Mouse (Mus musculus) thymus, postnatal 10 days (tissue): ENCODE results near the gene Lmbr1l.
A peak's percentile ranks its signal among the peaks of the same experiment; 100 is the strongest.

Experiments used
- DNase-seq, 2 experiments: peaks; one replicate each; pipeline ENCODE4 v3.0.0; 2021; ENCODE audit warnings: low spot score in 2 of 2

Gene Lmbr1l

GRCm38 (mm10) chr15:98869342-98870178 lies 48.5 kb downstream of the Lmbr1l start:
- no peak for DNase-seq

- no peak for DNase-seq
Observed at GRCm38 (mm10) chr15:98868346-98869063, 49.5 kb downstream of the Lmbr1l start.

- peak; percentile 45 to 56 for DNase-seq
Observed at GRCm38 (mm10) chr15:98867321-98867720, 50.7 kb downstream of the Lmbr1l start.

- no peak for DNase-seq
Observed at GRCm38 (mm10) chr15:98866501-98866900, 51.5 kb downstream of the Lmbr1l start.

GRCm38 (mm10) chr15:98865771-98866170 lies 52.3 kb downstream of the Lmbr1l start:
- DNase-seq: no peak

- no peak for DNase-seq
Observed at GRCm38 (mm10) chr15:98864951-98865350, 53.1 kb downstream of the Lmbr1l start.

GRCm38 (mm10) chr15:98863451-98863958 lies 54.5 kb downstream of the Lmbr1l start:
- DNase-seq: no peak

- no peak for DNase-seq
Observed at GRCm38 (mm10) chr15:98861701-98862410, 56.2 kb downstream of the Lmbr1l start.

- DNase-seq: no peak
Observed at GRCm38 (mm10) chr15:98860921-98861320, 57.1 kb downstream of the Lmbr1l start.

GRCm38 (mm10) chr15:98859319-98860043 lies 58.5 kb downstream of the Lmbr1l start:
- no peak for DNase-seq

- no peak for DNase-seq
Observed at GRCm38 (mm10) chr15:98854214-98854613, 63.8 kb downstream of the Lmbr1l start.
